Mouse (Mus musculus) natural killer cell, adult 2 months (primary cell): ENCODE data around the gene Vsnl1.

ENCODE experiments used
- DNase-seq, 2 experiments: peaks; one replicate each; pipeline ENCODE4 v3.0.0; 2022; ENCODE audit warnings: low spot score in 2 of 2

The Vsnl1 gene

DNA sequence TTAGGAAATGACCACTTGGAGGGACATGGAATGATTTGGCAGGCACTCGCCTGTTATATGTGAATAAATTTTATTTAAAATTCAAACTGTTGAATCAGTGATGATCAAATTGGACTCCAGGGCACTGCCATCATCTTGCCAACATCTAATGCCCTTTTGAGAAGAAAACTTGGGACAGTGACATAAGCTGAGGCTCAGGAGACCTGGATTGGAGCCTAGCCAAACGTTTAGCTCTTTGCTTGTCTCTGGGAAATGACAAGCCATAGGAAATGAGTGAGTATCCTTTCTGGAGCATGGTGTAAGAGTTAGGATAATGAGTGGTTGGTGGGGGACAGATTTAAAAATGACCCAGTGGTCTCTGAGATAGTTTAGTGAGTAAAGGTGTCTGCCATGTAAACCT lies 57.0 kb downstream of the Vsnl1 start:
- DNase-seq: no peak

- DNase-seq: no peak
Observed at GRCm38 (mm10) chr12:11370056-11370455, 66.4 kb downstream of the Vsnl1 start.

DNA sequence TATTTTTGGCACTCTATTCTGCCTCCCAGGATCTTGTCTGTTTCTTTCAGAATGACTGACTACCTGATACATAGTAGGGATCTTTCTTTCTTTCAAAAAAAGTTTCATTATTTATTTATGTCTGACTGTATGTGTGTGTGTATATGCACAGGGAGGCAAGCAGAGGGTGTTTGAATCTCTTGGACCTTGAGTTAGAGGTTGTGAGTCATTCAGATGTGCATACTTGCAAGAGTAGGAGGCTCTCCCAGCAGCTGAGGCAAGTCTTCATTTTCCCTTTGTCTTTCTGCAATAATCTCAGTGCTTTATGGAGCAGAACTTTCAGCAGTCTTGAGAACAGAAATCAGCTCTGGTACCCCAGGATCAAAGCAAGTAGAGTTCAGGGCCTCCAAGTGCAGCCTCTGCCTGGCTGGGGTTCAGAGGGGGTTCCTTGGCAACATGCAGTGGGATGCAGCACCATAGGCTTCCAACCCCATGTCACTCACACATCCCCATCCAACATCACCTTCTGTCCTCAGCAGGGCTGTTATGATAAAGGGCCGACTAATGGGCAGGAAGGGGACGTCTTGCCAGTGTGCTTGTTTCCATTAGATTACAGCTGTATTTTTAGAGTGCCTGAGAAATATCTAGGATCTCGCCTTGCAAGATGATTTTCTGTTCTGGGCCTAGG lies 69.2 kb downstream of the Vsnl1 start:
- DNase-seq: no peak

DNA sequence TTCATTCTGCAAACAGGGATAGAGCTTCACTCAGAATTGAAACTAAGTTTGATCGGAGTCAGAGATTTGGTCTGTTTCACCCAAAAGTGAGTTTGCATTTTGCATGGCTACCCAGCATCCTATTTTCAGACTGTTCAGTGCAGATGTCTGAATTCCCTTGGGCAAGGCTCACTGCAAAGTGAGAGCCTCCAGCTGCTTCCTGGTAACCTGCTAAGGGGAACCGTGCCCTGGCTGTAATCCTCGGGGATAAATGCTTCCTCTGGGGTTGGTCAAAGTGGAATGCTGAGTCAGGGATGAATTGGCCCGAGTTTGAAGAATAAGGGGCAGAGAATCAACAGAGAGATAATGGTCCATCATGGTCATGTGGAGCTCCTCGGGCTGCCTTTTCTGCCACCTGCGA lies 71.5 kb downstream of the Vsnl1 start:
- DNase-seq: no peak

DNA sequence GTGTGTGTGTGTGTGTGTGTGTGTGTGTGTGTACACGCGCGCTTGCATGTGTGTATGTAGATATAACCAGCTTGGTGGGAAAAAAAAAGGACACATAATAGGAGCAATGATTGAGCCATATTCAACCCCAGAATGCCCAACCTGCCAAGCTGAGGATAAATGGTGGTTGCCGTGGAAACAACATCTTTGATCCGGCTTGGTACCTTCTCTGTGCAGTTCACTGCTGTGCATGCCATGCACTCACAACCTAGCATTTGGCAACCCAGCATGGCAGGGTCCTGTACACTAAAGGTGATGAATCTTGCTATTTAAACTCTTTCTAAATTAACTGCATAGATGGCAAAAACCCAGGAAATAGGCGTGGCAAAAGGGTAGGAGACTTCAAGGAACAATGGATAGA lies 74.0 kb downstream of the Vsnl1 start:
- DNase-seq: no peak

DNA sequence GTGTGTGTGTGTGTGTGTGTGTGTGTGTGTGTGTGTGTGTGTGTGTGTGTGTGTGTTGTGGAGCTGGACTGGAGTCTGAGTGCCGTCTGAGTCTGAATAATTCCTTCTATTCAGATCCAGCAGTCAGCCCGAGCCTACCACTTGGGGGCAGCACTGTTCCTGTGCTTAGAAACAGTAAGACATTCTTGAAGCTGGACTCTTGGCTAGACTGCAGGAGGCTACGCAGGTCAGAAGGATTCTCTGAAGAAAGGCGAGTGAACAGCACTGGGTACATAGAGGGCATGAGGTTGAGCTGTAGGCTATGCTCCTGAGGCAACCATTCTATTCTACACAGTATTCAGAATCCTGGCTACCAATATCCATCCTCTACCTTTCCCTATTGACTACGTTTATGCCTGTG lies 85.5 kb downstream of the Vsnl1 start:
- peak in 1 of 2 experiments; percentile 20 for DNase-seq

DNA sequence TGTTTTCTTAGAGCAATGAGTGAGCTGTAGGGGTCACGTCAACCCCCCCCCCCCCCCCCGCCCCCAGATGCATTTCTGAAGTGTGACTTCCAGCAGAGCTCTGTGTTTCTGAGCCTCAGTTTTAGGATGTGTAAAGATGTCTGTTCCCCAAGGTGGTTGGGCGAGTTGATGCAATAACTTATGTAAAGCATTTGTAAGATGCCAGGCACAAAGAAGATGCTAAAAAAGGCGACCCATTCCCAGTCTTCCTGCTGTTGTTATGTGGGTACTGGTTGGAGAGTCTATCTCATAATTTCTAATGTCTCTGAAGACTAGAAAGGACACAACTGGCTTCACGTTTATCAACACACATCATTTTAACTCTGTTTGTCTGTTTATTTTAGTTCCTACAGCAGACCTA lies 86.5 kb downstream of the Vsnl1 start:
- DNase-seq: no peak

DNA sequence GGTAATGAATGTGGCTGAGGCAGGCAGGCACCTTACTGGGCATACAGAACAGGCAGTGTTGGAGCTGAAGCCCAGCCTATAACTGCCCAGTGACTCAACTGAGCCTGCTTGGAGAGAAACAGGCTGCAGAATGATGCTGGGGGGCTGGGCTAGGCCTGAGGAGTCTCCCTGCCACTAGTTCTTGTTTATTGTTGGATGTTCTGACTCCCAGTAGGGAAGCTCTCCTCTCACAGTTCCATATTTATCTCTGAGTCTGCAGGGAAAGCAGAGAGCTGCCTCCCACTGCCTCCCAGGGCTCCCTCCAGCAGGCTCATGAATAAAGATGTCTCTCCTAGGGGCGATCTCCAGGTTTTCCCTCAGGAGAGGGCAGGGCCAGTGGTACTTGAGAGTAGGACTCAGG lies 88.0 kb downstream of the Vsnl1 start:
- no peak for DNase-seq

- DNase-seq: no peak
Observed at GRCm38 (mm10) chr12:11345963-11346362, 90.5 kb downstream of the Vsnl1 start.

GRCm38 (mm10) chr12:11342020-11342600 lies 94.3 kb downstream of the Vsnl1 start:
- DNase-seq: no peak

GRCm38 (mm10) chr12:11338251-11338650 lies 98.2 kb downstream of the Vsnl1 start:
- DNase-seq: no peak

- DNase-seq: peak; percentile 7 to 19
Observed at GRCm38 (mm10) chr12:11336845-11337244, 99.6 kb downstream of the Vsnl1 start.

DNA sequence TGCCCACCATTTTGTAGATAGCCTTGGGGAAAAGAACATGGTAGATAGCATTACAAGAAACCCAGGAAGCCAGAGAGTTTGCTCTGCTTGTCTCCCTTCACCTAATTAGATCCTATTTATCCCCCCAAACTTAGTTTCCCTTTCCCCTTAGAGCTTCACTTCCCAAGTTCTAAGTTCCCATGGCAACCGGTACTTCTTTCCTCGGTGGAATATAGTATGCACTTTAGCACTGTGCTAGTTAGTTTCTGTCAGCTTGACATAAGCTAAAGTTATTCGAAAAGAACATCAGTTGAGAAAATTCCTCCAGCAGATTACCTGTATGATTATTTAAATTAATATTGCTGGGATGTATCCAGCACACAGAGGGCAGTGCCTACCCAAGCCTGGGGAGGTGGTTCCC lies 109.9 kb downstream of the Vsnl1 start:
- DNase-seq: no peak

DNA sequence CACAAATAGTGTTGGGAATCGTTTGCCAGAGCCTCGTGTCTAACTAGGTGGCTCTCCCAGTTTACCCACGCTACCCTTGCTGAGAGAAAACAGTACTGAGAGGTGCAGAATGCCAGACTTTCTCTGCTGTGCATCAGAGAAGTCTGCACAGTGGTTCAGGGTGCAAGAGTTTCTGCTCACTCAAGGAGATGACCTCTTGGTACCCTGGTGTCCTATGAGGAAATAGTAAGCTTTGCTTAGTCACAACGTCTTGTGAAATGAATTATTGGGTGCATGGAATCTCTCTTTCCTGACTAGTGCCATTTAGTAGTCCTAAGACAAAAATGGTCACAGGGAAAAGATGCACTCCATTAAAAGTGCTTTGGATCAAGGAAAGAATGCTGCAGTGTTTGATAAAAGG lies 111.9 kb downstream of the Vsnl1 start:
- DNase-seq: no peak

- DNase-seq: no peak
Observed at GRCm38 (mm10) chr12:11317671-11318070, 118.7 kb downstream of the Vsnl1 start.

DNA sequence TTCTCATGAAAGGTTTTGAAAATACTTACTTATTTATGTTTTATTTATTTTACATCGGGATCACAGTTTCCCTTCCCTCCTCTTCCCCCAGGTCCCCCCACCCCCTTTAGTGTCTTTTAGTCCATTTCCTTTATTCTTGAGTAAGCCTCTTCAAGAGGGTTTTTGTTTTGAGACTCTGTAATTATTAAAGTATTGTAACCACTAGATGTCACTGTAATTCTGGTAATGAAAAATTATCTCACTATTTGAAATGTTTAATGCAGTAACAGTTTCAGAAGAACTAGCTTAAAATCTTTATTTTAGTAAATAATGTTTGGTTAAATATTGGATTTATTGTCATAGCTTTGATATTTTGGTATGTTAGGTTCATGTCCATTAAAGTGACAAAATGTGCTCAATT lies 122.6 kb downstream of the Vsnl1 start:
- DNase-seq: no peak

DNA sequence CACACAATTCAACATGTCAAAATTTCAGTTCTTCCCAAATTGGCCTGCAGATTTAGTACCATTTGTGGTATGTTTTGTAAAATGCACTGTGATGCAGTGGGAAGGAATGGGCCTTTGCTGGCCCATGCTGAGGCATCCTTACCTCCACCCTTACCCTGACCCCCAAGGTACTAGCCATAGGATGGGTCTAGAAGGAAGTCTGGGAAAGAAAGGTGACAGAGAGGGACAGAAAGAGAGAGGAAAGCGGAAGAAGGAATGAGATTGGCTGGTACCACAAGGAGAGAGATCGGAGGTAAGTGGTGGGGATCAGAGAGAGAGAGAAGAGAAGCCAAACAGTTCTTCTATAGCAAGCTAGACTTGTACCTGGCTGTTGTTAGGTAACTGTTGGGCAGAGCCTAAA lies 125.3 kb downstream of the Vsnl1 start:
- no peak for DNase-seq

DNA sequence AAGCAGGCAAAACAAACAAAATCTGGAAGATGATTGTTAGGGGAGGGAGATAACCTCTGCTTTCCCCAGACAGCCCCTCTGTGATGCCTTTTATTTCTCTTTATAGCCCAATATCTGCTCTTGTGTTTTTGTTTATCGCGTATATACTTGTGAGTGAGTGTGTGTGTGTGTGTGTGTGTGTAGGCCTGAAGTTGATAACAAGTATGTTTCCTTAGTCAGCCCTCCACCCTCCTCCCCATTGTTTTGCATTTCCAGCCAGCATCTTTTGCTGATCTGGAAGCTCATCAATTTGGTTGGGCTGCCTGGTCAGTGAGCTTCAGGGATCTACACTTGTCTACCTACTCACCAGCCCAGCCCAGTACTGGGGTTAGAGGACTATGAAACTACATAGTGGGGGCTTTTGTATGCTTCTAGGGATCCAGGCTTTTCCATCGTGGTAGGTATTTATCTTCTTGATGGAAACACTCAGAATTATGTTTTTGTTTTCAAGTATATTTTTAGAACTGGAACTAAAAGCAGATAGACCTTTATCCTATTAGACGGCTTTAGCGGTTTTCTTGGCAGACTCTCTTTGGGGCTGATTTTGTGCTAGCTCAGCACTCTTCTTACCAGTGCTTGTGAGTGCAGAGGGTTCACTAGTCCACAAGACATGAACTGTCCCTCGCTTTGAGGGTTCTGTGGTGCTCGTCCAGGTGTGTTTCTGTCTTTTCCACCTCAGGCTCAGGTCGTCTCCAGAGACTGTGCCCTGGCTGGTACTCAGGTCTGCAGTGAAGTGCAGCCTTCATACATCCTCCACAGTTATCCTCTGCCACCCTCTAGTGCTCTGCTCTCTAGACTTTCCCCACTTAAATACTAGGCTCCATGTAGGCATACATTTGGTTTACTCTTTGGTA lies 129.4 kb downstream of the Vsnl1 start:
- DNase-seq: no peak

DNA sequence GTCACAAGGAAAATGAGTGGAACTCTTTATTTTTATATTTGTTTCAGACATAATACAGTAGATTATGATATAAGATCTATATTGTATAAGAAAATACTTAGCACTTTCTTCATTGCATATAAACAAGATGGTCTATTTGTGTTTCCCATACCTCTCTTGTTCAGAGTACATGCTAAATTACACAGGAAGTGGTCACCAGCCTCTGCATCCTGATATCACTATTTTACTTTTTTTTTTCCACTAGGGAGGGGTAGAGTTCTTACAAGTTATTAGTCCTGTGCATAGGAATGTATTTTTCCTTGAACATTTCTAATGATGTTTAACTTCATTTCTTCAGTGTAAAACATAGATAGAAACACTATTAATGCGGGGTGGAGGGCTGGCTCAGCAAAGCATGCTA lies 135.6 kb downstream of the Vsnl1 start:
- peak in 1 of 2 experiments; percentile 3 for DNase-seq

DNA sequence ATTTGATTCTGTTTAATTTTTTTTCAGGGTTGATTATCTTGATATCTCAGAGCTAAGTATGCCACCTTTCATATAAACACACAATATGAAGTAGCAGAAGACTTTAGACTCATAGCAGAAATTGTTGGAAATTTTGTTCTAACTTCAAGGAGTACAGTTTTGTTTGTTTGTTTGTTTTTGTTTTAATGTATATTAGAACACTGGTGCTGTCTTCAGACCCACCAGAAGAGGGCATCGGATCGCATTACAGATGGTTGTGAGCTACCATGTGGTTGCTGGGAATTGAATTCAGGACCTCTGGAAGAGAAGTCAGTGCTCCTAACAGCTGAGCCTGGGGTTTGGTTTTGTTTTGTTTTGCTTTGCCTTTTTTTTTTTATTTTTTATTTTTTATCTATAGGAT lies 150.0 kb downstream of the Vsnl1 start:
- no peak for DNase-seq

GRCm38 (mm10) chr12:11281584-11281983 lies 154.8 kb downstream of the Vsnl1 start:
- no peak for DNase-seq

DNA sequence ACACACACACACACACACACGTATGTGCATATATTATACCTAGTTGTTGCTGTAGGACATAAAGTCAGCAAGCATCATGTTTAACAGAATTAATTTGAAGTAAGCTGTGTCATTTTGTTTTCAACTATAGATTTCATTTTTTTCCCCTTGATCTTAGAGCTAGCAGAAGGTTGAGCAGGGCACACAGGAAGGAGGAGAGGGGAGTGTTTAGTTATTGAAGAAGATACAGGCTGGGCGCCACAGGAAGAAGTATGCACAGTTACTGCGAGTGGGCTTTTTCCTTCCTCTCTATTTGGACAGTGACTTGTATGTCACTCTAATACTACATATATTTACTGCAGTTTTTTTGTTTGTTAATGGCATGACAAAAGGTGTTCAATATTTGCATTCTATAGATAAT lies 156.5 kb downstream of the Vsnl1 start:
- DNase-seq: no peak

DNA sequence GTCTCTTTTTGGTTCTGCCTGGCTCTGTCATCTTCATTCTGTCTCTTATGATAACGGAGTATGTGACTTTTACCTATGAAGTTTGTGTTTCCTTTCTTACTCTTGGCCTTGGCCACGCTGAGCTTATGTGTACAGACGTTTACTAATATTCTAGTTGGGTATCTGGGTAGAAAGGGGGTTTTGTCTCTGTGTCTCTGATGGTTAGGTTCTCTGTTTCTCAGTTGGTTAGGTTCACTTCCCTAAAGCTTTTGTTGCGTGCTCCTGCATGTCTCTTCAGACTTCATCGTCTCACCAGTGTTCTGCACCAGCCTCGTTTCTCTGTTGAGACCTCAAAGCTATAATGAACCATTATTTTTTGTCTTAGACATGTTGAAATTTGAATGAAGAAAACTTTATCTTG lies 159.2 kb downstream of the Vsnl1 start:
- peak in 1 of 2 experiments; percentile 20 for DNase-seq
